8 mouse cellular contexts compared by ENCODE assay signal in the genomic region with DNA sequence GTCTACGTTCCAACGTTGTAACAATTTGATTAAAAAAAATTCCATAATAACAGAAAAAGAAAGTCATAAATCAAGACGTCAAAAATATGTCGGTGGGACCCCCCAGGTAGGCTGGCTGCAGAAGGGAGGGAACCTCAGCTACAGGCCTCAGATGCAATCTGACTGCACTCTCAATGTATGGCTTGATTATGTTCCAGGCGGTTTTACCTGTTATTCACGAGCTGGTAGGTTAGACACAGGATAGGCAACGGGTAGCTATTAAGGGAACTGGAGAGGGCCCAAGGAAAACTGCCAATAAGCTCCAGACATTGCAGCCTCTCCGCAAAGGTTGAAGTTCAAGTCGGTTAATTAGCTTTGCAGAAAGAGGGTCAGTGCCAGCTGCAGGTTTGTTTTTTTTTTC. TPM values are rescaled to one million over a fixed set of nuclear protein-coding genes. Genes with fewer than 3 reads are reported as not detected.
DNase-seq lines count a peak whose midpoint lies in the region; ATAC-seq and TF ChIP-seq lines count a peak whose summit lies in the region.

No protein-coding gene starts in this region.

- H3K27ac ChIP-seq in heart, embryonic 11.5 days (ENCODE audit: low read depth, low read length), result peak overlapping the region; percentile 90
- H3K27ac ChIP-seq in embryonic fibroblast, embryonic 13.5 days (ENCODE audit: insufficient read depth, low read length), result no peak overlapping the region
- no peak overlapping the region for H3K27ac ChIP-seq in midbrain, embryonic 14.5 days (replicated peaks; ENCODE audit: low read depth, low read length)

- no peak for DNase-seq in heart, postnatal 4 days
- DNase-seq in kidney, adult 8-10 months, result peak; percentile 64 to 82
- DNase-seq in midbrain, embryonic 14.5 days, result no peak
- DNase-seq in frontal cortex, postnatal 10 days (ENCODE audit: low spot score in 2 of 2), result no peak
- DNase-seq in frontal cortex, postnatal 36 days (ENCODE audit: low spot score in 2 of 2), result no peak
- no peak for DNase-seq in adrenal gland, postnatal 36 days

- no peak for TF ChIP-seq CTCF in embryonic fibroblast, embryonic 13.5 days (IDR thresholded peaks at IDR 0.05; ENCODE audit: borderline replicate concordance, insufficient read depth, low read length)

- no peak for ATAC-seq in heart, embryonic 11.5 days (replicated peaks; ENCODE audit: insufficient number of reproducible peaks, low FRiP score, low TSS enrichment)
- ATAC-seq in midbrain, embryonic 14.5 days (ENCODE audit: low FRiP score, low TSS enrichment), result no peak

- no peak for TF ChIP-seq POLR2A in embryonic fibroblast, embryonic 13.5 days (IDR thresholded peaks at IDR 0.05; ENCODE audit: low read depth, low read length)

- H3K36me3 ChIP-seq in heart, embryonic 11.5 days (ENCODE audit: control insufficient read depth, insufficient read depth, low read length), result no peaks in the 10 kb centered on the region
- H3K36me3 ChIP-seq in midbrain, embryonic 14.5 days (ENCODE audit: control insufficient read depth, insufficient read depth, low read length), result no peaks in the 10 kb centered on the region

- H3K9ac ChIP-seq in heart, embryonic 11.5 days (ENCODE audit: low read depth, low read length), result peak overlapping the region; percentile 94
- H3K9ac ChIP-seq in midbrain, embryonic 14.5 days (replicated peaks; ENCODE audit: low read length), result peak overlapping the region; percentile 84

- peaks cover 51% of the 10 kb centered on the region for H3K4me1 ChIP-seq in heart, embryonic 11.5 days (ENCODE audit: control insufficient read depth, insufficient read depth, low read length)
- peaks cover 8% of the 10 kb centered on the region for H3K4me1 ChIP-seq in embryonic fibroblast, embryonic 13.5 days (ENCODE audit: control insufficient read depth, insufficient read depth, low read length)
- peaks cover 16% of the 10 kb centered on the region; the same call in 1 of the 2 replicates for H3K4me1 ChIP-seq in midbrain, embryonic 14.5 days (ENCODE audit: control insufficient read depth, insufficient read depth, low read length)

- H3K9me3 ChIP-seq in heart, embryonic 11.5 days (replicated peaks; ENCODE audit: control insufficient read depth, low read length), result no peaks in the 10 kb centered on the region
- no peaks in the 10 kb centered on the region for H3K9me3 ChIP-seq in midbrain, embryonic 14.5 days (ENCODE audit: control insufficient read depth, low read length)

- peak overlapping the region; percentile 88 for H3K4me2 ChIP-seq in heart, embryonic 11.5 days
- peak overlapping the region; percentile 98 for H3K4me2 ChIP-seq in midbrain, embryonic 14.5 days (ENCODE audit: low read length)

- H3K27me3 ChIP-seq in heart, embryonic 11.5 days (ENCODE audit: control insufficient read depth, insufficient read depth, low read length), result no peaks in the 10 kb centered on the region
- no peaks in the 10 kb centered on the region for H3K27me3 ChIP-seq in midbrain, embryonic 14.5 days (ENCODE audit: control insufficient read depth, insufficient read depth, low read length)

- 20% methylated on average over 9 of the region's 9 CpGs for WGBS in heart, embryonic 11.5 days (ENCODE audit: insufficient replicate concordance)
- WGBS in midbrain, embryonic 14.5 days, result 24% methylated on average over 9 of the region's 9 CpGs

- H3K4me3 ChIP-seq in heart, embryonic 11.5 days (ENCODE audit: low read depth, low read length), result peak overlapping the region; percentile 77
- H3K4me3 ChIP-seq in embryonic fibroblast, embryonic 13.5 days (ENCODE audit: insufficient read depth, low read length), result peak overlapping the region; percentile 70
- peak overlapping the region; percentile 68 for H3K4me3 ChIP-seq in midbrain, embryonic 14.5 days (replicated peaks; ENCODE audit: low read depth, low read length)

RNA-seq across cellular contexts. Expression of a gene that starts 0.6 kb away (rescaled TPM):
- polyA plus RNA-seq in heart, embryonic 11.5 days (2014; fragmentation: Nextera tagmentation; extraction: Ambion mirVana), result 150 and 161 TPM in 2 replicates
- total RNA-seq in heart, postnatal 4 days (2021), result 100 to 1,000 TPM; 192 to 202 TPM
- 47.4 and 48.6 TPM in 2 replicates for polyA plus RNA-seq in embryonic fibroblast, embryonic 13.5 days (2011; ENCODE audit: insufficient read length, low read depth, missing spikeins)
- polyA plus RNA-seq in midbrain, embryonic 14.5 days (2014; fragmentation: Nextera tagmentation; extraction: Ambion mirVana), result 63.9 and 69.5 TPM in 2 replicates
- total RNA-seq in adrenal gland, postnatal 36 days (2021), result 10 to 100 TPM; 76.7 to 81.8 TPM

Comparison
In these comparisons a context has a peak if more than half of its experiments do, and no peak if none do; other contexts are left out.
1. DNase-seq: peak in kidney, adult 8-10 months (2 of 2); none in heart, postnatal 4 days (single experiment), midbrain, embryonic 14.5 days (single experiment), frontal cortex, postnatal 10 days (0 of 2), frontal cortex, postnatal 36 days (0 of 2) and adrenal gland, postnatal 36 days (0 of 2).
2. Peak in every context shown above with its lines, with median percentiles within 50 percentile points of each other: H3K4me3 ChIP-seq.